ENCODE assay signal across 32 mouse cellular contexts in the genomic region with DNA sequence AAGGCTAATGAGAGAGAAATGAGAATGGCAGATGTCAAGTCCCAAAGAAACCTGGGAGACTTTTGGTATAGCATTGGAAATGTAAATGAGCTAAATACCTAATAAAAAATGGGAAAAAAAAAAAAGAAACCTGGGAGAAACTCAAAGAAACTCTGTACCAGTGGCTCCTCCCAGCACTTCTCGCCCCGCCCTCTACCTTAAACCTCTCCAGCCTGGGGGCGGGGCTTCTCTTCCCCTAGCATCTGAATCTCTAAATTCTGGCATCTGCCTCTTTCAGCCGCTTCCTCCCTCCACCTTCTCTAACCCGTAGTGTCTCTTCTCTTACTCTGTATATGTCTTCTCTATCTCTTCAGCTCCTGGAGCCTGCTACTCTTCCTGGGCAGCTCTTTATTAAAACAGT. TPM values are rescaled to one million over a fixed set of nuclear protein-coding genes. Genes with fewer than 3 reads are reported as not detected.
DNase-seq lines count a peak whose midpoint lies in the region; ATAC-seq lines count a peak whose summit lies in the region.
"Had no signal": no experiment of that assay in that cellular context is flagged by ENCODE, and none has a peak within 500 bp of the region (broad histone marks: within the 10 kb centered on the region; RNA-seq: fewer than 3 reads in every experiment).

No protein-coding gene starts in this region.

- H3K4me2 ChIP-seq in midbrain, embryonic 11.5 days, result no peak overlapping the region
- H3K4me2 ChIP-seq in midbrain, embryonic 13.5 days (replicated peaks), result no peak overlapping the region
- no peak overlapping the region for H3K4me2 ChIP-seq in midbrain, embryonic 15.5 days
- H3K4me2 ChIP-seq: forebrain, embryonic 12.5 days; forebrain, embryonic 15.5 days; heart, embryonic 11.5 days; hindbrain, embryonic 13.5 days; intestine, embryonic 15.5 days had no signal

- H3K9me3 ChIP-seq in midbrain, embryonic 11.5 days (ENCODE audit: control insufficient read depth, low read length), result no peaks in the 10 kb centered on the region; the same call in 1 of the 2 replicates
- H3K9me3 ChIP-seq in midbrain, embryonic 13.5 days, result peaks cover 5% of the 10 kb centered on the region; the same call in 1 of the 2 replicates
- H3K9me3 ChIP-seq in midbrain, embryonic 15.5 days, result 0 out of 2 replicates have a peak, but pooled peaks cover 4% of the 10 kb centered on the region
- H3K9me3 ChIP-seq: forebrain, embryonic 12.5 days; forebrain, embryonic 15.5 days; G1E; hindbrain, embryonic 13.5 days; intestine, embryonic 15.5 days had no signal

- H3K4me1 ChIP-seq in midbrain, embryonic 11.5 days (ENCODE audit: control insufficient read depth, insufficient read depth, low read length), result no peaks in the 10 kb centered on the region
- no peaks in the 10 kb centered on the region for H3K4me1 ChIP-seq in midbrain, embryonic 13.5 days (replicated peaks)
- no peaks in the 10 kb centered on the region for H3K4me1 ChIP-seq in midbrain, embryonic 15.5 days
- H3K4me1 ChIP-seq: forebrain, embryonic 12.5 days; forebrain, embryonic 15.5 days; intestine, embryonic 15.5 days had no signal

- no peak overlapping the region for H3K9ac ChIP-seq in midbrain, embryonic 11.5 days (ENCODE audit: low read length)
- H3K9ac ChIP-seq in midbrain, embryonic 13.5 days (replicated peaks), result no peak overlapping the region
- no peak overlapping the region for H3K9ac ChIP-seq in midbrain, embryonic 15.5 days
- H3K9ac ChIP-seq: forebrain, embryonic 12.5 days; forebrain, embryonic 15.5 days; hindbrain, embryonic 13.5 days; intestine, embryonic 15.5 days had no signal

- peak; percentile 39 for DNase-seq in heart, adult 11 months
- DNase-seq in heart, postnatal 10 days, result no peak
- peak; percentile 10 for DNase-seq in midbrain, embryonic 11.5 days (ENCODE audit: low spot score, missing footprints)
- DNase-seq in ZHBTc4 (ENCODE audit: low read depth, low spot score), result peak; percentile 58
- no peak for DNase-seq in gastrocnemius, postnatal 14 days
- DNase-seq: adrenal gland, adult 8-10 months; adrenal gland, postnatal 25 days; cerebellum, adult 11-12 months; cerebellum, adult 8-10 months; cerebellum, postnatal 10 days; gastrocnemius, postnatal 36 days; heart, postnatal 36 days had no signal

- no peaks in the 10 kb centered on the region for H3K27me3 ChIP-seq in midbrain, embryonic 11.5 days (ENCODE audit: control insufficient read depth, insufficient read depth, low read length)
- no peaks in the 10 kb centered on the region for H3K27me3 ChIP-seq in midbrain, embryonic 13.5 days
- H3K27me3 ChIP-seq in midbrain, embryonic 15.5 days (replicated peaks), result no peaks in the 10 kb centered on the region
- H3K27me3 ChIP-seq: forebrain, embryonic 12.5 days; forebrain, embryonic 15.5 days; hindbrain, embryonic 13.5 days; intestine, embryonic 15.5 days had no signal

- no peak overlapping the region for H3K4me3 ChIP-seq in midbrain, embryonic 11.5 days (ENCODE audit: low read depth, low read length)
- no peak overlapping the region for H3K4me3 ChIP-seq in midbrain, embryonic 13.5 days (replicated peaks)
- no peak overlapping the region for H3K4me3 ChIP-seq in midbrain, embryonic 15.5 days
- H3K4me3 ChIP-seq: forebrain, embryonic 12.5 days; forebrain, embryonic 15.5 days; hindbrain, embryonic 10.5 days; hindbrain, embryonic 13.5 days; intestine, embryonic 15.5 days had no signal

- no peak overlapping the region for H3K27ac ChIP-seq in midbrain, embryonic 11.5 days (ENCODE audit: low read depth, low read length)
- H3K27ac ChIP-seq in midbrain, embryonic 13.5 days, result no peak overlapping the region
- no peak overlapping the region for H3K27ac ChIP-seq in midbrain, embryonic 15.5 days
- H3K27ac ChIP-seq: forebrain, embryonic 12.5 days; forebrain, embryonic 15.5 days; hindbrain, embryonic 10.5 days; hindbrain, embryonic 13.5 days; intestine, embryonic 15.5 days had no signal

- no peaks in the 10 kb centered on the region for H3K36me3 ChIP-seq in midbrain, embryonic 11.5 days (ENCODE audit: control insufficient read depth, insufficient read depth, low read length)
- no peaks in the 10 kb centered on the region for H3K36me3 ChIP-seq in midbrain, embryonic 13.5 days
- no peaks in the 10 kb centered on the region for H3K36me3 ChIP-seq in midbrain, embryonic 15.5 days (replicated peaks)
- H3K36me3 ChIP-seq: forebrain, embryonic 12.5 days; forebrain, embryonic 15.5 days; G1E; hindbrain, embryonic 10.5 days; hindbrain, embryonic 13.5 days; intestine, embryonic 15.5 days had no signal

- intact Hi-C loops in heart, postnatal 10 days (cut with DNase I), result loop anchor here (5.0 to 10.0 kb wide), 2 partner anchors 243 to 656 kb away; no protein-coding TSS in a partner anchor
- intact Hi-C loops in gastrocnemius, postnatal 14 days (cut with DNase I; ENCODE audit: low total_unique reads), result no loop called here

- 44% methylated on average over 5 of the region's 5 CpGs for WGBS in midbrain, embryonic 11.5 days
- 61% methylated on average over 5 of the region's 5 CpGs for WGBS in midbrain, embryonic 13.5 days
- 71% methylated on average over 5 of the region's 5 CpGs for WGBS in midbrain, embryonic 15.5 days

- no peak for ATAC-seq in midbrain, embryonic 11.5 days (ENCODE audit: low FRiP score)
- no peak for ATAC-seq in midbrain, embryonic 13.5 days
- peak; percentile 69 for ATAC-seq in erythroblast, adult 5-6 weeks (replicated peaks; ENCODE audit: low FRiP score, poor library complexity, severe bottlenecking)
- ATAC-seq in midbrain, embryonic 15.5 days (replicated peaks), result no peak
- ATAC-seq: activated CD4-positive, CD25-positive, alpha-beta regulatory T cell, adult 4 months; forebrain, embryonic 15.5 days; hindbrain, embryonic 16.5 days; intestine, embryonic 15.5 days; Patski had no signal

RNA-seq across cellular contexts. Expression of gene Gpr6, which starts 53.2 kb away (rescaled TPM):
- not detected for total RNA-seq in heart, postnatal 10 days (2021)
- polyA plus RNA-seq in midbrain, embryonic 11.5 days (2014; fragmentation: Nextera tagmentation; extraction: Ambion mirVana), result 0.10 TPM in 1 of 2 replicates, not detected in the other
- polyA plus RNA-seq in midbrain, embryonic 13.5 days (2015; fragmentation: Nextera tagmentation; extraction: Ambion mirVana), result 1.6 and 1.8 TPM in 2 replicates
- not detected in 2 replicates for total RNA-seq in erythroblast, adult 5-6 weeks (2015; ENCODE audit: low replicate concordance)
- not detected in 2 replicates for total RNA-seq in erythroblast, adult 5-6 weeks (2017; ENCODE audit: low replicate concordance)
- not detected for total RNA-seq in gastrocnemius, postnatal 14 days (2021)
- 2.7 and 2.9 TPM in 2 replicates for polyA plus RNA-seq in midbrain, embryonic 15.5 days (2015; fragmentation: Nextera tagmentation; extraction: Ambion mirVana)
- total RNA-seq: adrenal gland, adult 8-10 months; adrenal gland, postnatal 25 days; gastrocnemius, adult 8-10 months; gastrocnemius, postnatal 36 days; granulocyte monocyte progenitor cell, adult 5-6 weeks; heart, adult 8-10 months; heart, postnatal 36 days had no signal
- polyA plus RNA-seq: activated CD4-positive, CD25-positive, alpha-beta regulatory T cell, adult 4 months; embryonic facial prominence, embryonic 11.5 days; embryonic facial prominence, embryonic 14.5 days; G1E; heart, embryonic 11.5 days; heart, embryonic 14.5 days; heart, postnatal 0 days; hindbrain, embryonic 10.5 days; intestine, embryonic 15.5 days; Patski had no signal

Comparison
In these comparisons a context has a peak if more than half of its experiments do, and no peak if none do; other contexts are left out.
1. DNase-seq: peak in heart, adult 11 months (single experiment), midbrain, embryonic 11.5 days (single experiment) and ZHBTc4 (single experiment); none in heart, postnatal 10 days (0 of 2) and gastrocnemius, postnatal 14 days (single experiment).